Comparison of ENCODE assay signal across 8 mouse cellular contexts in genomic region chr6:114967623-114968022, GRCm38 (mm10). TPM values are rescaled to one million over a fixed set of nuclear protein-coding genes. Genes with fewer than 3 reads are reported as not detected.
DNase-seq lines count a peak whose midpoint lies in the region; ATAC-seq and TF ChIP-seq lines count a peak whose summit lies in the region.

No protein-coding gene starts in this region.

- ATAC-seq in heart, embryonic 12.5 days (ENCODE audit: insufficient number of reproducible peaks, low FRiP score) = no peak
- no peak for ATAC-seq in forebrain, embryonic 12.5 days (ENCODE audit: low FRiP score)
- ATAC-seq in limb, embryonic 15.5 days (ENCODE audit: insufficient number of reproducible peaks, low FRiP score, low TSS enrichment, low read depth) = no peak
- ATAC-seq in cerebellum, adult (ENCODE audit: insufficient number of reproducible peaks, low FRiP score, low TSS enrichment) = no peak

- H3K27me3 ChIP-seq in heart, embryonic 12.5 days (replicated peaks) = peaks cover 30% of the 10 kb centered on the region
- H3K27me3 ChIP-seq in heart, adult 2 months (ENCODE audit: control insufficient read depth, insufficient read depth, low read length) = no peaks in the 10 kb centered on the region
- peaks cover 66% of the 10 kb centered on the region for H3K27me3 ChIP-seq in forebrain, embryonic 12.5 days
- H3K27me3 ChIP-seq in limb, embryonic 15.5 days = no peaks in the 10 kb centered on the region

- TF ChIP-seq POLR2A in heart, adult 2 months (IDR thresholded peaks at IDR 0.05; ENCODE audit: insufficient read depth, low read depth, low read length) = no peak

- peak overlapping the region; percentile 93; the same call in 1 of the 2 replicates for H3K4me2 ChIP-seq in heart, embryonic 12.5 days
- peak overlapping the region; percentile 100; the same call in 1 of the 2 replicates for H3K4me2 ChIP-seq in forebrain, embryonic 12.5 days
- peak overlapping the region; percentile 100 for H3K4me2 ChIP-seq in limb, embryonic 15.5 days

- H3K79me2 ChIP-seq in heart, adult 2 months (replicated peaks; ENCODE audit: control insufficient read depth, insufficient read depth, low read length) = no peaks in the 10 kb centered on the region

- H3K9ac ChIP-seq in heart, embryonic 12.5 days = no peak overlapping the region
- no peak overlapping the region for H3K9ac ChIP-seq in heart, adult 2 months (ENCODE audit: low read depth, low read length)
- no peak overlapping the region for H3K9ac ChIP-seq in forebrain, embryonic 12.5 days
- H3K9ac ChIP-seq in limb, embryonic 15.5 days = no peak overlapping the region

- TF ChIP-seq EP300 in heart, adult 2 months (IDR thresholded peaks at IDR 0.05; ENCODE audit: insufficient read depth, low read depth, low read length) = no peak

- no peaks in the 10 kb centered on the region for H3K36me3 ChIP-seq in heart, embryonic 12.5 days
- no peaks in the 10 kb centered on the region for H3K36me3 ChIP-seq in heart, adult 2 months (ENCODE audit: control insufficient read depth, insufficient read depth, low read length)
- H3K36me3 ChIP-seq in forebrain, embryonic 12.5 days (replicated peaks) = no peaks in the 10 kb centered on the region
- H3K36me3 ChIP-seq in limb, embryonic 15.5 days = no peaks in the 10 kb centered on the region

- no peak overlapping the region for H3K4me3 ChIP-seq in heart, embryonic 12.5 days
- no peak overlapping the region for H3K4me3 ChIP-seq in heart, adult 2 months
- H3K4me3 ChIP-seq in forebrain, embryonic 12.5 days (replicated peaks) = no peak overlapping the region
- H3K4me3 ChIP-seq in limb, embryonic 15.5 days = peak overlapping the region; percentile 77

- H3K27ac ChIP-seq in heart, embryonic 12.5 days (ENCODE audit: poor library complexity, severe bottlenecking) = no peak overlapping the region
- H3K27ac ChIP-seq in heart, adult 2 months = no peak overlapping the region
- H3K27ac ChIP-seq in forebrain, embryonic 12.5 days = no peak overlapping the region
- H3K27ac ChIP-seq in limb, embryonic 15.5 days = no peak overlapping the region

- DNase-seq in heart, adult 2 months = no peak
- DNase-seq in A20 (ENCODE audit: low read depth, low spot score) = peak; percentile 84
- no peak for DNase-seq in frontal cortex, postnatal 10 days (ENCODE audit: low spot score in 2 of 2)
- no peak for DNase-seq in thymus, postnatal 4 days

- no peak for TF ChIP-seq CTCF in heart, adult 2 months (IDR thresholded peaks at IDR 0.05)

- peaks cover 4% of the 10 kb centered on the region; the same call in 1 of the 2 replicates for H3K9me3 ChIP-seq in heart, embryonic 12.5 days (replicated peaks)
- no peaks in the 10 kb centered on the region for H3K9me3 ChIP-seq in forebrain, embryonic 12.5 days
- H3K9me3 ChIP-seq in limb, embryonic 15.5 days = no peaks in the 10 kb centered on the region

- intact Hi-C loops in heart, adult 2 months (cut with DNase I) = no loop called here

- 58% methylated on average over 12 of the region's 12 CpGs for WGBS in heart, embryonic 12.5 days
- WGBS in heart, adult 2 months = 82% methylated on average over 12 of the region's 12 CpGs
- 34% methylated on average over 12 of the region's 12 CpGs for WGBS in forebrain, embryonic 12.5 days
- 37% methylated on average over 12 of the region's 12 CpGs for WGBS in limb, embryonic 15.5 days

- no peaks in the 10 kb centered on the region for H3K4me1 ChIP-seq in heart, embryonic 12.5 days (replicated peaks)
- H3K4me1 ChIP-seq in heart, adult 2 months (ENCODE audit: control insufficient read depth, insufficient read depth, low read length) = no peaks in the 10 kb centered on the region
- H3K4me1 ChIP-seq in forebrain, embryonic 12.5 days = peaks cover 30% of the 10 kb centered on the region
- H3K4me1 ChIP-seq in limb, embryonic 15.5 days = peaks cover 42% of the 10 kb centered on the region

RNA-seq across cellular contexts. Expression of gene Vgll4, which starts 2.2 kb away (rescaled TPM):
- polyA plus RNA-seq in heart, embryonic 12.5 days (2016; fragmentation: Nextera tagmentation; extraction: Ambion mirVana) = 74.3 and 76.4 TPM in 2 replicates
- 10 to 100 TPM; 23.5 to 24.7 TPM for total RNA-seq in heart, adult 2 months (2021)
- 22.3 and 24.2 TPM in 2 replicates for polyA plus RNA-seq in heart, adult 2 months (2012; rRNA removed)
- 91.2 and 96.1 TPM in 2 replicates for polyA plus RNA-seq in forebrain, embryonic 12.5 days (2016; fragmentation: Nextera tagmentation; extraction: Ambion mirVana)
- 121 and 130 TPM in 2 replicates for polyA plus RNA-seq in limb, embryonic 15.5 days (2015; fragmentation: Nextera tagmentation; extraction: Ambion mirVana)
